Mouse (Mus musculus): Measurements from ENCODE around the gene Cenpx. TPM values are rescaled to one million over a fixed set of nuclear protein-coding genes. Genes with fewer than 3 reads are reported as not detected.
A peak's percentile ranks its signal among the peaks of the same experiment; 100 is the strongest.

Cenpx gene
- polyA plus RNA-seq, 2 experiments, result 101 to 161 TPM

GRCm38 (mm10) chr11:120710672-120711071 lies 2.9 kb downstream of the Cenpx start:
- H3K4me2 ChIP-seq (replicated peaks; ENCODE audit: low read depth, low read length, severe bottlenecking), result no peak overlapping the region
- 0 out of 2 replicates have a peak overlapping the region, but pooled peaks have one; percentile 13 for H3K27ac ChIP-seq (replicated peaks; ENCODE audit: low read depth, low read length)
- H3K4me3 ChIP-seq (replicated peaks; ENCODE audit: low read length), result no peak overlapping the region
- no peaks in the 10 kb centered on the region for H3K9me3 ChIP-seq (ENCODE audit: control insufficient read depth, low read length)
- no peak for TF ChIP-seq POLR2A (IDR thresholded peaks at IDR 0.05; ENCODE audit: borderline replicate concordance, extremely low read depth, insufficient read depth, insufficient read length)
- no peak for DNase-seq (ENCODE audit: low spot score)
- peaks cover 33% of the 10 kb centered on the region for H3K36me3 ChIP-seq (ENCODE audit: control insufficient read depth, insufficient read depth, low read length)
- ATAC-seq (ENCODE audit: low FRiP score, low read depth), result no peak
- peaks cover 21% of the 10 kb centered on the region for H3K4me1 ChIP-seq (ENCODE audit: control insufficient read depth, insufficient read depth, low read length)
- 19% methylated on average over 5 of the region's 5 CpGs for WGBS
- no peaks in the 10 kb centered on the region for H3K27me3 ChIP-seq (ENCODE audit: control insufficient read depth, insufficient read depth, low read length)
- no peak overlapping the region for H3K9ac ChIP-seq (ENCODE audit: low read depth, low read length, severe bottlenecking)

DNA sequence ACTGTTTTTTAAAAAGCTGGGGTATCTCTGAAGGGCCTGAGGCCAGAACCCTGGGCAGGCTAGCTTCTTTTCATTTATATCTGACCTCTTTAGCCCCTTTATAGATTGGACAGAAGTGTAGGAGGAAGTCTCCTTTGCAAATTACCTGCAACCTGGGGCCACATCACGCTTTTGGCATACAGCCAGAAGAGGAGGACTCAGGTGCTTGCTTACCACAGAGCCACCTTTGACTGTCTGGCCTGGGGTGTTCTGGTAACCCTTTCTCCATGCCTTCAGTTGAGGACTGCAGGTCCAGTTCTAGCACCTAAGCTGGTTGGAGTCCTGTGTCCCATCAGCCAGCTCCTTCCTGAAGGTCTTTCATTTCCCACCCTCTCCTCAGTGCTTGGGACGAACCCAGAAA lies 4.0 kb downstream of the Cenpx start:
- WGBS, result 62% methylated on average over 2 of the region's 2 CpGs
- no peak for ATAC-seq (ENCODE audit: low FRiP score, low read depth)
- H3K4me1 ChIP-seq (ENCODE audit: control insufficient read depth, insufficient read depth, low read length), result peaks cover 29% of the 10 kb centered on the region

GRCm38 (mm10) chr11:120707969-120708368 lies 5.6 kb downstream of the Cenpx start:
- peak overlapping the region; percentile 10; the same call in 1 of the 2 replicates for H3K4me2 ChIP-seq (replicated peaks; ENCODE audit: low read depth, low read length, severe bottlenecking)
- WGBS, result 28% methylated on average over 5 of the region's 5 CpGs
- DNase-seq (ENCODE audit: low spot score) (no peak), ATAC-seq (ENCODE audit: low FRiP score, low read depth) (no peak)
- H3K9me3 ChIP-seq (ENCODE audit: control insufficient read depth, low read length), result no peaks in the 10 kb centered on the region
- no peaks in the 10 kb centered on the region for H3K27me3 ChIP-seq (ENCODE audit: control insufficient read depth, insufficient read depth, low read length)
- H3K9ac ChIP-seq (ENCODE audit: low read depth, low read length, severe bottlenecking), result no peak overlapping the region
- H3K4me1 ChIP-seq (ENCODE audit: control insufficient read depth, insufficient read depth, low read length), result peaks cover 36% of the 10 kb centered on the region
- no peak for TF ChIP-seq POLR2A (IDR thresholded peaks at IDR 0.05; ENCODE audit: borderline replicate concordance, extremely low read depth, insufficient read depth, insufficient read length)
- H3K36me3 ChIP-seq (ENCODE audit: control insufficient read depth, insufficient read depth, low read length), result peaks cover 40% of the 10 kb centered on the region
- no peak overlapping the region for H3K4me3 ChIP-seq (replicated peaks; ENCODE audit: low read length)
- H3K27ac ChIP-seq (replicated peaks; ENCODE audit: low read depth, low read length), result peak overlapping the region; percentile 50

More for the DNA sequence above, 4.0 kb downstream of the Cenpx start:
- Histone ChIP-seq H3K27me3 (ENCODE audit: control insufficient read depth, insufficient read depth, low read length) (no peaks in the 10 kb centered on the region), H3K4me3 (replicated peaks; ENCODE audit: low read length) (no peak overlapping the region), H3K27ac (replicated peaks; ENCODE audit: low read depth, low read length) (no peak overlapping the region), H3K9ac (ENCODE audit: low read depth, low read length, severe bottlenecking) (no peak overlapping the region), H3K4me2 (replicated peaks; ENCODE audit: low read depth, low read length, severe bottlenecking) (no peak overlapping the region), H3K36me3 (ENCODE audit: control insufficient read depth, insufficient read depth, low read length) (peaks cover 29% of the 10 kb centered on the region), H3K9me3 (ENCODE audit: control insufficient read depth, low read length) (no peaks in the 10 kb centered on the region)
- TF ChIP-seq POLR2A (IDR thresholded peaks at IDR 0.05; ENCODE audit: borderline replicate concordance, extremely low read depth, insufficient read depth, insufficient read length), result no peak
- DNase-seq (ENCODE audit: low spot score), result no peak

DNA sequence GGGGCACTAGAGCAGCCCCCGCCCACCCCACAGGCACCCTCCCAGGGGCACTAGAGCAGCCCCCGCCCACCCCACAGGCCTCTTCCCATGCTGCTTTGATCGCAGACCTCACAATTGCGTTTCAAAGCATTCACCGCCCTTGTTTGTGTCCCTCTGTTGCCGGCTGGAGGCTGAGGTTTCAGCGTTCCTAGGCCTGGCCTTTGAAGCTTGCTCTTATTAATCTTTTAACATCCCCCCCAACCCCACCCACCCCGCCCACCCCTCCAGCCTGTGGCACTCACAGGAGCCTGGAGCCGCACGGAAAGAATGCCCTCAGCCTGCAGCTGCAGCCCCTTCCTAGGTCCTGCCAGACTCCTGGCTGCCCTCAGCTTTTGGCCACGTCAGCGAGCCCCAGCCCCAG lies 6.3 kb downstream of the Cenpx start:
- Histone ChIP-seq H3K4me3 (replicated peaks; ENCODE audit: low read length) (no peak overlapping the region), H3K4me2 (replicated peaks; ENCODE audit: low read depth, low read length, severe bottlenecking) (0 out of 2 replicates have a peak overlapping the region, but pooled peaks have one; percentile 5), H3K4me1 (ENCODE audit: control insufficient read depth, insufficient read depth, low read length) (peaks cover 31% of the 10 kb centered on the region), H3K27ac (replicated peaks; ENCODE audit: low read depth, low read length) (peak overlapping the region; percentile 71), H3K9me3 (ENCODE audit: control insufficient read depth, low read length) (no peaks in the 10 kb centered on the region), H3K9ac (ENCODE audit: low read depth, low read length, severe bottlenecking) (peak overlapping the region; percentile 34), H3K27me3 (ENCODE audit: control insufficient read depth, insufficient read depth, low read length) (no peaks in the 10 kb centered on the region), H3K36me3 (ENCODE audit: control insufficient read depth, insufficient read depth, low read length) (peaks cover 44% of the 10 kb centered on the region)
- no peak for TF ChIP-seq POLR2A (IDR thresholded peaks at IDR 0.05; ENCODE audit: borderline replicate concordance, extremely low read depth, insufficient read depth, insufficient read length)
- DNase-seq (ENCODE audit: low spot score), result no peak
- no peak; the same call in 1 of the 2 replicates for ATAC-seq (ENCODE audit: low FRiP score, low read depth)
- 7% methylated on average over 8 of the region's 12 CpGs for WGBS

GRCm38 (mm10) chr11:120706120-120706519 lies 7.4 kb downstream of the Cenpx start:
- ATAC-seq (ENCODE audit: low FRiP score, low read depth) (no peak), DNase-seq (ENCODE audit: low spot score) (no peak)
- 61% methylated on average over 5 of the region's 5 CpGs for WGBS
- no peak overlapping the region for H3K4me3 ChIP-seq (replicated peaks; ENCODE audit: low read length)
- H3K4me1 ChIP-seq (ENCODE audit: control insufficient read depth, insufficient read depth, low read length), result peaks cover 31% of the 10 kb centered on the region
- no peaks in the 10 kb centered on the region for H3K9me3 ChIP-seq (ENCODE audit: control insufficient read depth, low read length)
- no peak overlapping the region for H3K4me2 ChIP-seq (replicated peaks; ENCODE audit: low read depth, low read length, severe bottlenecking)
- H3K27me3 ChIP-seq (ENCODE audit: control insufficient read depth, insufficient read depth, low read length), result no peaks in the 10 kb centered on the region
- H3K9ac ChIP-seq (ENCODE audit: low read depth, low read length, severe bottlenecking), result no peak overlapping the region
- H3K27ac ChIP-seq (replicated peaks; ENCODE audit: low read depth, low read length), result no peak overlapping the region
- H3K36me3 ChIP-seq (ENCODE audit: control insufficient read depth, insufficient read depth, low read length), result peaks cover 47% of the 10 kb centered on the region
- no peak for TF ChIP-seq POLR2A (IDR thresholded peaks at IDR 0.05; ENCODE audit: borderline replicate concordance, extremely low read depth, insufficient read depth, insufficient read length)
